Mouse (Mus musculus) megakaryocyte, embryonic 14.5 days (primary cell): ENCODE measurements around the gene Il5. TPM values are rescaled to one million over a fixed set of nuclear protein-coding genes. Genes with fewer than 3 reads are reported as not detected.

Experiments
- H3K27me3 ChIP-seq: replicated peaks from 2 replicates; pipeline ENCODE3; 2012; ENCODE audit warnings: inconsistent platforms
- H3K36me3 ChIP-seq: replicated peaks from 2 replicates; pipeline ENCODE3; 2012; ENCODE audit warnings: low read length, inconsistent platforms, mixed read lengths
- H3K4me1 ChIP-seq: 2 replicates; pipeline ENCODE4 v1.6.1; 2012; ENCODE audit warnings: inconsistent platforms
- H3K4me3 ChIP-seq: replicated peaks from 2 replicates; pipeline ENCODE3; 2012; ENCODE audit warnings: moderate library complexity, mild to moderate bottlenecking, inconsistent platforms
- H3K9me3 ChIP-seq: 2 replicates; pipeline ENCODE4 v1.6.1; 2012; ENCODE audit warnings: inconsistent platforms
- FLI1 ChIP-seq: IDR thresholded peaks from 2 replicates; pipeline ENCODE4 v1.6.1; 2012; ENCODE audit warnings: low read length, inconsistent platforms, mixed read lengths
- GATA1 ChIP-seq: IDR thresholded peaks from 3 replicates; pipeline ENCODE4 v1.6.1; 2012; ENCODE audit warnings: mixed read lengths, low read length, inconsistent platforms, borderline replicate concordance
- polyA plus RNA-seq: library from polyadenylated mRNA; stranded (reverse); fragments of >175 nt; gene quantifications from 2 replicates; pipeline ENCODE4 v1.2.3, GENCODE M21; 2012; ENCODE audit warnings: low replicate concordance; ENCODE audit not compliant: insufficient read depth

Il5 gene
- polyA plus RNA-seq, 1 experiment: not detected

DNA sequence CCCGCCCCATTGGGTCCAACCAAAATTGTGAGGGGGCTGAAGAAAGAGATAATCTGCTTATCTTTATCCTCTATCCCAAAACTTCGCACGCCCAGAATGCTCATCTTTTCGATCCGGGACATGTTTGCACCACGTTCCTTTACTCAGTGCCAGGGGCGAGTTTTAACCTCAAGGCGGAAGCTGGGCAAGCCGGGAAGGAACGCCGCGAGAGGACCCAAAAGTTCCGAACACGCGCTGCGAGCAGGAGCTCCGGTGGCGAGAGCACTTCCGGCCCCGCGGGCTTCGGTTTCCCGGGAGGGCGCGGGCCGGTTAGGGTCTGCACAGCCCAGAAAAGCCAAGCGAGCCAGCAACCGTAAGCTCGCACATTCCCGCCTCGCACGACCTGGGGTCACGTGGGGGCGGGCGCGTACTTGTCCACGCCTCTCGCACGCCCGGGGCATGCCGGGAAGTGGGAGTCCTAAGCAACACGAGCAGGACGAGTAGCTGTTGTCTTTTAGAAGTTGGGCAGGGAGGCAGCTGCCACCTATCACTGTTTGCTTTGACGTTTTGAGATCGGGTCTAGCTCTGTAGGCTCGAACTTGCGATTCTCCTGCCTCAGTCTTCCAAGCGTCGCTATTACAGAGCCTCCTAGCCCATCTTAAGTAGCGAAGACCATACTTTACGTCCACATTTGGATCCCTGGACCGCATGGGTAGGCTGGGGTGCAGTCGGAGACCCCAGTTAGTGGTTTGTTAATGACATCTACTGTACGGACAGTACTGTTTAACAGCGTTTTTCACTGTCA lies 13.5 kb upstream of the Il5 start, which contains the start of gene Rad50:
Rad50 (minus strand) TSS at position 386 of the 784 bp plus-strand sequence.
- H3K36me3 ChIP-seq: peaks cover 27% of the 10 kb centered on the region
- H3K4me1 ChIP-seq: peaks cover 32% of the 10 kb centered on the region
- peak within 1 kb of the TSS; percentile 91 for H3K4me3 ChIP-seq
- TF ChIP-seq FLI1 (no peak), GATA1 (no peak)
- H3K27me3 ChIP-seq: no peaks in the 10 kb centered on the region
- no peaks in the 10 kb centered on the region for H3K9me3 ChIP-seq

DNA sequence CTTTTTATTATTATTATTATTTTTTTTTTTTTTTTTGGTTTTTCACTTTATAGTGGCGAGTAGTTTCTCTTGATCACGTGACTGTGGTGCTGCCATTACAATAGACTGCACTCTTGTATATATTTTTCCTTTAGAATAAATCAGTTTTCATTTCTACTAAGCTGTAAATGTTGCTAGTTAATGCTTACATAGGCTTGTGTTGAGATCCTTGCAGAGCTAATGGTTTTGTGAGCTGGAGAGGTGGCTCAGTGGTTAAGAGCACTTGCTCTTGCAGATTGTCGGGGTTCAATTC lies 12.9 kb upstream of the Il5 start:
- Histone ChIP-seq H3K4me3 (peak overlapping the region; percentile 91), H3K4me1 (peaks cover 32% of the 10 kb centered on the region), H3K36me3 (peaks cover 26% of the 10 kb centered on the region), H3K9me3 (no peaks in the 10 kb centered on the region), H3K27me3 (no peaks in the 10 kb centered on the region)
- TF ChIP-seq FLI1 (no peak), GATA1 (no peak)

DNA sequence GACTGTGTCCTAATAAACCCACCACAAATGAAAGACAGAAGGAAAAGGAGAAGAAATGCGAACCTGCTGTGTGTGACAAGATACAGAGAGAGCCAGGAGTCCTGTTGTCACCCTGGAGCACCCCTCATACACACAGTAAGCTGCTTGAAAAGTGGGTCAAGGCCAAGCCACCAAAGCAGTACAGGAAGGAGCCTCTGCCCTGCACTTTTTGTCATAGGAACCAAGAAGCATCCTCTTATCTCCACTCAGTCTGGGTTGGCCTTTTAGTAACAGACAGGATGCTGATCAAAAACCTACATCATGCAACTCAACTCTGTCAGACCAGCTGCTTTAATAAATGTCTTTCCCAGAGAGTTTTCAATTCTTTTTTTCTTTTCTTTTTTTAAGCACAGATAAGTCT lies 893 bp upstream of the Il5 start:
- peaks cover 17% of the 10 kb centered on the region for H3K4me1 ChIP-seq
- no peaks in the 10 kb centered on the region for H3K9me3 ChIP-seq
- H3K36me3 ChIP-seq: no peaks in the 10 kb centered on the region
- peaks cover 19% of the 10 kb centered on the region for H3K27me3 ChIP-seq
- H3K4me3 ChIP-seq: no peak overlapping the region
- no peak for TF ChIP-seq GATA1
- no peak for TF ChIP-seq FLI1

DNA sequence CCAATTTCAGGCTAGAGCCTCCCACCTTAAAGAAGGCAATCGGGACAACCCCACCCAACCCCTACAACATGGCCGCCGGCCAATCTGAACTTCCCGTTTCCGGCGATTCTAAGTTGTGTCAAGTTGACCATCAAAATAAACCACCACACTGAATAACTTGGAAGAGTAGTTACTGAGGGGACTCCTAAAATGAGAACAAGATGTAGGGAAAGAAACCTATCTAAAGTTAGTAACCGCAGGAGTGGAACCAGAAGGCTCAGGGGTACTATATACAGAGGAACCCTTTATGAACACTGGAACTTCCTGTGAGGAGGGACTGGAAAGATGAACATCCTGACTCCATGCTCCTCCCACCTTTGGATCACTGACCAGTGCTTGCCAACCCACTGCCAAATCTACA lies 10.9 kb downstream of the Il5 start:
- TF ChIP-seq GATA1 (no peak), FLI1 (no peak)
- Histone ChIP-seq H3K36me3 (no peaks in the 10 kb centered on the region), H3K4me3 (no peak overlapping the region), H3K4me1 (peaks cover 39% of the 10 kb centered on the region), H3K9me3 (no peaks in the 10 kb centered on the region), H3K27me3 (peaks cover 5% of the 10 kb centered on the region)

DNA sequence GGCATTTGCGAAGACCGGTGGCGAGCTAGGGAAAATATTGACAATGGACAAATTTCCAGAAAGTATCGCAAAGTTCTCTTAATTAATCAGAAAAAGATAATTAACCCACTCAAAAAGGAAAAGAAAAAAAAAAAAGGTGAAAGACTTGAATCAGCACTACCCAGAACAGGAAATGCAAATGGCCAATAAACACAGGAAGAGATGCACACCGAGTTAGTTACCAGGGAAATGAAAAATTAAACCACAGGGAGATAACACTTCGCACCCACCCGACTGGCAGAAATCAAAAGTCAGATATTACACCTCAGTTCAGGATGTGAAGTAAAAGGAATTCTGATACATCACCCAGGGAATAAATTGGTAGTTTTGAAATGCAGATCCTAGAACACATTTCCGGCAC lies 11.7 kb downstream of the Il5 start:
- H3K27me3 ChIP-seq: no peaks in the 10 kb centered on the region
- H3K4me1 ChIP-seq: peaks cover 47% of the 10 kb centered on the region
- H3K4me3 ChIP-seq: no peak overlapping the region
- no peaks in the 10 kb centered on the region for H3K36me3 ChIP-seq
- no peak for TF ChIP-seq FLI1
- no peak for TF ChIP-seq GATA1
- no peaks in the 10 kb centered on the region for H3K9me3 ChIP-seq

GRCm38 (mm10) chr11:53733824-53734223 lies 13.2 kb downstream of the Il5 start:
- H3K9me3 ChIP-seq: no peaks in the 10 kb centered on the region
- TF ChIP-seq GATA1 (no peak), FLI1 (no peak)
- H3K4me3 ChIP-seq: no peak overlapping the region
- H3K4me1 ChIP-seq: peaks cover 44% of the 10 kb centered on the region
- H3K36me3 ChIP-seq: no peaks in the 10 kb centered on the region
- H3K27me3 ChIP-seq: no peaks in the 10 kb centered on the region

DNA sequence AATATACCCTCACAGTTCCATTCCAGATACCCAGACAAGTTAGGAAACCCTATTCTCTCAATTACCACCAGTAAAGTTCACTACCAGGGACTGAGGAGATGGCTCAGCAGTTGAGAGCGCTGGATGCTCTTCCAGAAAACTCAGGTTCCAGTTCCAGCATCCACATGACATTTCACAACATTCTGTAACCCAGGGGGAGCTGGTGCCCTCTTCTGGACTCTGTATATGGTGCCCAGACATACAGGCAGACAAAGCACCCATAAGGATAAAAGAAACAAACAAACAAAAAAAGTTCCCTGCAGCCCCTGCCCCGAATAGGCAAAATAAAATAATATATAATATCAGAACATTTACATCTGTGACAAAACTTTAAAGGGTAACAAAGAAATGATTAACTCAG lies 13.8 kb downstream of the Il5 start:
- H3K36me3 ChIP-seq: no peaks in the 10 kb centered on the region
- no peak overlapping the region for H3K4me3 ChIP-seq
- TF ChIP-seq GATA1 (no peak), FLI1 (no peak)
- no peaks in the 10 kb centered on the region for H3K27me3 ChIP-seq
- peaks cover 40% of the 10 kb centered on the region for H3K4me1 ChIP-seq
- H3K9me3 ChIP-seq: no peaks in the 10 kb centered on the region

- H3K4me3 ChIP-seq: peak overlapping the region; percentile 85
- H3K36me3 ChIP-seq: no peaks in the 10 kb centered on the region
- H3K9me3 ChIP-seq: no peaks in the 10 kb centered on the region
- no peaks in the 10 kb centered on the region for H3K27me3 ChIP-seq
- peaks cover 40% of the 10 kb centered on the region for H3K4me1 ChIP-seq
- TF ChIP-seq FLI1: no peak
- no peak for TF ChIP-seq GATA1
Observed at GRCm38 (mm10) chr11:53734970-53735681, 14.5 kb downstream of the Il5 start.

- Histone ChIP-seq H3K9me3 (no peaks in the 10 kb centered on the region), H3K36me3 (no peaks in the 10 kb centered on the region), H3K4me3 (peak overlapping the region; percentile 85), H3K4me1 (peaks cover 40% of the 10 kb centered on the region), H3K27me3 (no peaks in the 10 kb centered on the region)
- TF ChIP-seq GATA1: no peak
- no peak for TF ChIP-seq FLI1
Observed at GRCm38 (mm10) chr11:53735682-53736245, 15.2 kb downstream of the Il5 start.

DNA sequence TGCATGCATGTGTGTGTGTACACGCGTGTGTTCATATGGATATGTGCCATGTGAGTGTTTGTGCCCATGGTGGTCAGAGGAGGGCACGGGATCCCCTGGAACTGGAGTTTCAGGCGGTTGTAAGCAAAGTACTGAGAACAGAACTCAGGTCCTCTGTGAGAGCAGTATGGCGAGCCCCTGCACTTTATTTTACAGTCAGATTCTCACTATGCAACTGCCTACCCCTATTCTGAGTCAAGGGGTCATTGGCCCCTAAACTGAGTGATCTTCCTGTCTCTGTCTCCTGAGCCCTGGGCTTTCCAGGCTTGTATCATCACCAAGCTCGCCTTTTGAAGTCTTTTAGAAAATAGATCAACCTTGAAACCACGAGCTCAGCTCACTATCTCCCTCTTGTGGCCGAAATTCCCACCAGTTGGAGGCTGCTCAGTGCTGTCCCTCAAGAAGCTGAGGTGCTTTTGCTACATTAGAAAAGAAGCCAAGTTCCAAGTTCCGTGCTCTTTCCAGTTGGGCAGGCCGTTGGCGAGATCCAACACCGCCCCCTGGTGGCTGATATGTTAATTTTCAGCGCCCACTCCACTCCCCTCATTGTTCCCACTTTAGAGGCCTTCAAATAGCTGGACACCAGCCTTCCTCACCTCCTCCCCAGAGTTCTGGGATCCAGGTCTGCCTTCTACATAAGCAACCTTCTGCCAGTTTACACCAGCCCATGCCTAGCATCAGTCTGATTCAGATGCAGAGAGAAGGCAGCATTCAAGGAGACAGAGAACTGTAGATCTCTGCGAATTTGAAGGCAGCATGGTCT lies 16.4 kb downstream of the Il5 start:
- Histone ChIP-seq H3K9me3 (no peaks in the 10 kb centered on the region), H3K36me3 (no peaks in the 10 kb centered on the region), H3K27me3 (no peaks in the 10 kb centered on the region), H3K4me1 (peaks cover 33% of the 10 kb centered on the region), H3K4me3 (peak overlapping the region; percentile 6)
- TF ChIP-seq FLI1 (no peak), GATA1 (no peak)
